Mouse (Mus musculus): ENCODE measurements around the gene Arpin. TPM values are rescaled to one million over a fixed set of nuclear protein-coding genes. Genes with fewer than 3 reads are reported as not detected.
A peak's percentile ranks its signal among the peaks of the same experiment; 100 is the strongest.

Arpin gene
- 10 to 100 TPM; 13.5 TPM for total RNA-seq (2021)
- long read RNA-seq, experiment 1, transcript Arpin-201 (6 exons, 2,277 nt), result major isoform, 7 of 8 reads
- long read RNA-seq, experiment 1, partial matches to known transcripts, result 0 of 8 reads
- long read RNA-seq, experiment 1, other reads (novel, unspliced or antisense), result 1 of 8 reads
- long read RNA-seq, experiment 2, transcript Arpin-201 (6 exons, 2,277 nt), result major isoform, 8 of 10 reads
- long read RNA-seq, experiment 2, partial matches to known transcripts, result 0 of 10 reads
- long read RNA-seq, experiment 2, other reads (novel, unspliced or antisense), result 2 of 10 reads

DNA sequence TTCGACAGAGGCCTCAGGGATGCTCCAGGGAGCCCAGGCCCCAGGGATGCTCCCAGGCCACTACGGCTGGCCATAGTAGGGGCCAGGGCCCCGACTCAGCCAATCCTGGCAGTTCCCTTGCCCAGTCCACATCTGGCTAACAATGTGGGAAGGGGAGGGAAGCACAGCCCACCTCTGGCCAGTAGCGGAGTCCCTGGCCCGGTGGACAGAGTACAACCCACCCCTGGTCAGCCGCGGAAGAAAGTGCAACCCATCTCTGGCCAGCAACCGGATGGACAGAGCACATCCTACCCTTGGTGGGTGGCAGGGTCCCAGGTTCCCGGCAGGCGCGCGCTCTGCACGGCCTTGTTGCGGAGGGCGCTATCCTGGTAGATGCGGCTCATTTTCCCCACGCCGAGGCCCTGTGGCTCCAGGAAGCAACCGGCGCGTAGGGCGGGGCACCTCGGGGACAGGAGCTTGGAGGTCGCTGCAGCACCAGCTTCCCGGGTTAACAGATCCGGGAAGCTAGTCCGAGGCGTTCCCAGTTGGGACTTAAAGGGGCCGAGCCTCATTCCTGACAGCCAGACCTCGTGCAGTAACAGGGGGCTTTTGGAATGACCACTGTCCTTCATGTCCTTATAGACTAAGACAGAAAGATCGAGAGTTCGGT is at the start of gene Arpin:
Arpin (minus strand) TSS at position 498 of the 649 bp plus-strand sequence.
- peak; percentile 50 to 55 for DNase-seq (ENCODE audit: low spot score in 2 of 2)

GRCm38 (mm10) chr7:79975316-79975715 is 40.2 kb upstream of the Arpin start:
- no peak for DNase-seq (ENCODE audit: low spot score in 2 of 2)

DNA sequence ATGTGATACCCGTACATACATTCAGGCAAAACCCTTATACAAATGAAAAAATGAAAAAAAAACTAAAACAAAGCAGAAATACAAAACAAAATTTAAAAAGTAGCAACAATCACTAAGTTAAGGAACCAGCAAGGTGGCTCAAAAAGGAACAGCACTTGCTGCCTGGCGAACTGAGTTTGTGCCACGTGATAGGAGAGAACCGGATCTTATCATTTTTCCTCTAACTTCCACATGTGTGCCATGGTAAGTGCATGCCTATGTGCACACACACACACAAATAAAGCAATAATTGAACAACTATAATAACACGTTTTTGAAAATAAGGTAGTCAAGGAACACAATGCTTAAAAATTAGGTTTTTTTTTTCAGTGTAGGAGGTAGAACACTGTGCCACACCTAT is 37.0 kb upstream of the Arpin start:
- DNase-seq (ENCODE audit: low spot score in 2 of 2), result no peak

GRCm38 (mm10) chr7:79970336-79970735 is 35.2 kb upstream of the Arpin start:
- DNase-seq (ENCODE audit: low spot score in 2 of 2), result no peak

- DNase-seq (ENCODE audit: low spot score in 2 of 2), result no peak
These were observed 33.2 kb upstream of the Arpin start for GRCm38 (mm10) chr7:79968326-79968725.

DNA sequence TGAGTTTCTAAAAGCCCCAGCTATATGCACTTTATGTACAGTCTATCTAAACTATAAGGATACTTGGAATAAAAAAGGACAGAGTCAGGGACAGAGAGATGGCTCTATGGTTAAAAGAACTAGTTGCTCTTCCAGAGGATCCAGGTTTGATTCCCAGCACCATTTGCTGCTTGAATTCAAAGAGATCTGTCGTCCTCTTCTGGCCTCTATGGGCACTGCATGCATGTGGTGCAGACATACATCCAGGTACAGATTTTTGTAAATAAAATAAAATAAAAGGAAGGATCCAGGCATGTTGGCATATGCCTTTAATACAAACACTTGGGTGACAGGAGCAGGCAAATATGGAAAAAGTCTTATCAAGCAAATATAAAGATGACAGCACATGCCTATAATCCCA is 26.4 kb upstream of the Arpin start:
- DNase-seq (ENCODE audit: low spot score in 2 of 2), result no peak

- no peak for DNase-seq (ENCODE audit: low spot score in 2 of 2)
These were observed 21.0 kb upstream of the Arpin start for GRCm38 (mm10) chr7:79956131-79956530.

DNA sequence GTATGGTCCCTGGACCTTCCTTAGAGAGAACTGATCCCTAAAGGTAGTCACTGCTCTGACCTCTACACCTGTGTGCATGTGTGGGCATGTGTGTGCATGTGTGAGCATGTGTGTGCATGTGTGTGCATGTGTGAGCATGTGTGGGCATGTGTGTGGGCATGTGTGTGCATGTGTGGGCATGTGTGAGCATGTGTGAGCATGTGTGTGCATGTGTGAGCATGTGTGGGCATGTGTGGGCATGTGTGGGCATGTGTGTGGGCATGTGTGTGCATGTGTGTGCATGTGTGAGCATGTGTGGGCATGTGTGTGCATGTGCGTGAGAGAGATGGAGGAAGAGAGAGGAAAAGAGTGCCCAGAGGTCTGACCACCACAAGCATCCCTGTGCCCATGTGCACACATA is 19.7 kb upstream of the Arpin start:
- DNase-seq (ENCODE audit: low spot score in 2 of 2), result no peak

DNA sequence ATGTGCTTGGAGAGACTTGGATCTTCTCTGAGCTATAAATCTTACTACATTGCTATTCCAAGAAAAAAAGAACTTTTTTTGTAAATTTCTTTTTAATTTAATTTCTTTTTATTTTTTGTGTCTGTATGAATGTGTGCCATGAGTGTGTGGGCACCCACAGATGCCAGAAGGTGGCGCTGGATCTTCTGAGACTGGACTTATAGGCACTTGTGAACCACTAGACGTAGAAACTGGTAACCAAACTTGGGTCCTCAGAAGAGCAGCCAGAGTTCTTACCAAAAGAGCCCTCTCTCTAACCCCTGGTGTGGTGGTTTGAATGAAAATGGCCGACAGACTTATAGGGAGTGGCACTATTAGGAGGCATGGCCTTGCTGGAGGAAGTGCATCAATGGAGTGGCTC is 15.9 kb upstream of the Arpin start:
- DNase-seq (ENCODE audit: low spot score in 2 of 2), result no peak

DNA sequence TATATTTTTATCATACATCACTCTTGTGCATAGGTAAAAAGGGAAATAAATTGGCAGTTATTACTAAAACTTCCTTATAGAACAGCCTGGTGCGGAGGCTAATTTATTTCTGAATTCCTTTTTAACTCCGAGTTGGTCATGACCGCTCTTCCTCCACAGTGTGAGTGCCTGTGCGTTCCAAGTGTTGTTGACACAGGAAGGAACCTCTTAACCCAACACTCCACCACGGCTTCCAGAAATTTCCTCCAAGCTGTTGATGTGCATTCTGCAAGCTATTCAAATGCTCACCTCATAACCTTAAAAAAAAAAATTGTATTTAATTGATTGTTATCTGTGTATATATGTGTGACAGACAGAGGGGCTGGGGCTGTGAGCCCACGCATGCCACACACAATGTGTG is 15.1 kb upstream of the Arpin start:
- DNase-seq (ENCODE audit: low spot score in 2 of 2), result no peak

- DNase-seq (ENCODE audit: low spot score in 2 of 2), result peak; percentile 9 to 14
These were observed 499 bp upstream of the Arpin start for GRCm38 (mm10) chr7:79935511-79936205.

- peak; percentile 17 for DNase-seq (ENCODE audit: low spot score in 2 of 2)
These were observed 698 bp downstream of the Arpin start for GRCm38 (mm10) chr7:79934461-79934860.

- DNase-seq (ENCODE audit: low spot score in 2 of 2), result no peak
These were observed 6.6 kb downstream of the Arpin start for GRCm38 (mm10) chr7:79928516-79929052.

- peak; percentile 89 to 90 for DNase-seq (ENCODE audit: low spot score in 2 of 2)
These were observed 14.7 kb downstream of the Arpin start, which contains the start of gene Ap3s2 for GRCm38 (mm10) chr7:79920344-79920983. Ap3s2 (minus strand) TSS chr7:79920649.

GRCm38 (mm10) chr7:79914556-79914955 is 20.6 kb downstream of the Arpin start:
- DNase-seq (ENCODE audit: low spot score in 2 of 2), result no peak

DNA sequence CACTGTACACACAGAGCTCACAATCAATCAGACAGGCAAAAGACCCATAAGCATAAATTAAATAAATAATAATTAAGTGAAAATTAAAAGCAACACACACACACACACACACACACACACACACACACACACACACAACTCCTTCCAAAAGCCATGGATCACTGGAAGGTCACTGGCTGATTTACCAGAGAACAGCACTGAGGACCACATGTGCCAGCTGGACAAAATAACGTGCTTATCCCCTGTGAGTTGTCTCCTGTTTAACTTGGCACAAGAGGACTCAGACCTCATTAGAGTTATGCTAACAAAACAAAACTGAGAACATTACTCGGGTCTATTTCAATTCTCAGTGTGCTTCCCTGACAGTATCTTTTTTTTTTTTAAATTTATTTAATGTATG is 27.8 kb downstream of the Arpin start:
- DNase-seq (ENCODE audit: low spot score in 2 of 2), result no peak

DNA sequence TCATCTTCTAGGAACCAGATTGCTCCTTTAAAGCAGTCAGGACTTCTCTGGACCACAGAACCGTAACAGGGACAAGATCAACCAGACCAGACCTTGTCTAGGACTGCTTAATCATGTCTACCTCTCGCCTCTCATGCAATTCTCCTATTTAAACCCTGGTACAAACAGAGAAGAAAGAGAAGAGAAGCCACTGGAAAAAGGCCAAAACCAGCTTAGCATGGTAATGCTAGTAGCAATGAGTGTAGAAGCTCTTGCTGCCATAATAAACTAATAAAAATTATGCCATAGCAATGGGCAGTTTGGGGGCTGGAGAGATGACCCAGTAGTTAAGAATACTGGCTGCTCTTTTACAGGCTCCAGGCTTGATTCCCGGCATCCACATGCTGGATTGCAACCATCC is 28.2 kb downstream of the Arpin start:
- no peak for DNase-seq (ENCODE audit: low spot score in 2 of 2)

DNA sequence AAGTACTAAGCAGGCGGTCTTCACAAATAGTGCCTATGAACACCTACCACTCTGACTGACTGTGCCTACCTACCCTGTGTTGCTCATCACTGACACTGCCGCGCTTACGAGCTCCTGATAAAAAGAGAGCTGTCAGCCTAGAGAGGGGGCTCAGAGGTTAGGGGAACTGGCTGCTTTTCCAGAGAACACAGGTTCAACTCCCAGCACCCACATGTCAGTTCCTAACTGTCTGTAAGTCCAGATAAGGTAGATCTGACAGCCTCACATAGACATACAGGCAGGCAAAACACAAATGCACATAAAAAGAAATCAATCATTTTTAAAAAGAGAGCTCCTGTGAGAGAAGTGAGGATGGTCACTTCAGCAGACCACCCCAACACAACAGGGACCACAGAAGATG is 30.0 kb downstream of the Arpin start:
- DNase-seq (ENCODE audit: low spot score in 2 of 2), result no peak

DNA sequence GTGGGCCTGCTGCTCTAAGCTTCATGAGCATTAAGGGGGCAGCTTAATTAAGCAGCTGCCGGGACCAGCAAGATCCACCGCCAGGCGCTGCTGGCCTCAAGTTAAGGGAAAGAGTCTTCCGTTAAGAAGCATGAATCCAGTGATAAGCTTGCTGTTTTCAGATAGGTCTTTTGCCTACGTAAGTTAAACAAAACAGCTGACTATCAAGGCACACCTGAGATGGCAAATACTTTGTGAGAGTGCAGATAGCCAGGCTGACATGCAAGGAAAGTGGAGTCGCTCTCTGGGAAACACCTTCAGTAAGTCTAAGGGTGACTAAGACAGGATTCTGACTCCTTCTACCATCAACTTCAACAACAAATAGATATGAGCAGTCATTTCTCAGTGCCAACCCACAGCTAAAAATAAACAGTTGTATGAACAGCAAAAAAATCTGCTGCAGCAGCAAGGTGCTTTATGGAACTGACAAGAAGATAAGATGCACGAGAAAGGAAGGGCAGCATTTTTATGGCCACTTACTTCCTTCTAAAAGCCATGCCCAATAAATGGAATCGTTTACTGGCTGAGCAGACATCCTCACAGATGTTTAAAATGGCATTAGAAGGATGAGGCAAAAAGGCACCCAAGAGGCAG is 31.9 kb downstream of the Arpin start:
- no peak for DNase-seq (ENCODE audit: low spot score in 2 of 2)

- no peak for DNase-seq (ENCODE audit: low spot score in 2 of 2)
These were observed 34.4 kb downstream of the Arpin start for GRCm38 (mm10) chr7:79900753-79901152.

DNA sequence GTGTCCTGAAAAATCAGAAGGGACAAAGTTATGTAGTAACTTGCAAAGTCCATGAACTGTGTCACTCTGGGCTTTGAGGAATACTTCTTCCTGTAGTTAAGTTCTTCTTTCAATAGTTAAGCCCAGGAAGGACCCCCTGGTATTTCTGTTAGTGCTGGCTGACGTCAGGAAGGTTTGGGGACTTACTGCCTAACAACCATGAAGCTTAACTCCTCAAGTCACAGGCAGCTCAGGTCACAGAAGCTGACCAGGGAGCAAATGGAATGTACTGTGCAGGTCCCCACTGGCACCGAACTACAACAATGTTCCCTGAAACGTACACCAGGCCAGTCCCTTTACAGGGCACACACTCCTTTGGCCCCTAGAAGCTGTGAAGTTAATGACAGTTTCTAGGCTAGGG is 39.9 kb downstream of the Arpin start:
- no peak for DNase-seq (ENCODE audit: low spot score in 2 of 2)

Data from left cerebral cortex, adult 18-20 months (tissue).